Mouse (Mus musculus) ES-E14 (cell line): Measurements from ENCODE around the gene Fam198b. TPM values are rescaled to one million over a fixed set of nuclear protein-coding genes. Genes with fewer than 3 reads are reported as not detected.
"Not testable (repeated sequence)": the region's sequence is repeated elsewhere in the genome, so short reads cannot be mapped to it uniquely, and the experiment has no call there.

Source experiments
- DNase-seq: peaks from one replicate; pipeline ENCODE4 v3.0.0-alpha.2; 2013; ENCODE audit warnings: low read depth, low spot score
- H3K27ac ChIP-seq: 2 replicates; pipeline ENCODE4 v1.5.1; 2012; ENCODE audit warnings: low read depth, mild to moderate bottlenecking, low read length, moderate library complexity, mixed read lengths; ENCODE audit not compliant: poor library complexity, insufficient read depth, severe bottlenecking
- H3K36me3 ChIP-seq: 2 replicates; pipeline ENCODE4 v1.6.1; 2012; ENCODE audit warnings: mild to moderate bottlenecking, low read length, moderate library complexity, mixed read lengths; ENCODE audit not compliant: control insufficient read depth, poor library complexity, insufficient read depth, severe bottlenecking
- H3K4me1 ChIP-seq, 2 experiments: fragments of 150-350 bp in 1 of 2; sonication (generic) in 1 of 2; 2 replicates each; pipeline ENCODE4 v1.6.1; 2012; ENCODE audit warnings: low read length in 2 of 2, mild to moderate bottlenecking in 1 of 2, mixed read lengths in 1 of 2; ENCODE audit not compliant: control insufficient read depth in 2 of 2, insufficient read depth in 2 of 2, poor library complexity in 1 of 2
- H3K4me3 ChIP-seq, 2 experiments: fragments of 150-350 bp in 1 of 2; sonication (generic) in 1 of 2; 2 replicates each; pipeline ENCODE4 v1.5.1; 2012; ENCODE audit warnings: low read length in 2 of 2, low read depth in 1 of 2, mild to moderate bottlenecking in 1 of 2, mixed read lengths in 1 of 2; ENCODE audit not compliant: insufficient read depth in 1 of 2, poor library complexity in 1 of 2, severe bottlenecking in 1 of 2
- H3K9ac ChIP-seq: 2 replicates; pipeline ENCODE4 v1.6.1; 2012; ENCODE audit warnings: low read depth, mild to moderate bottlenecking, low read length, mixed read lengths; ENCODE audit not compliant: poor library complexity, insufficient read depth, severe bottlenecking
- H3K9me3 ChIP-seq: fragments of 150-350 bp; sonication (generic); 2 replicates; pipeline ENCODE4 v1.6.1; 2012; ENCODE audit warnings: low read depth, mild to moderate bottlenecking, low read length; ENCODE audit not compliant: control insufficient read depth, insufficient read depth
- CHD2 ChIP-seq: IDR thresholded peaks from 2 replicates; pipeline ENCODE4 v1.6.1; 2014; ENCODE audit warnings: mild to moderate bottlenecking, low read depth, low read length, inconsistent platforms
- HCFC1 ChIP-seq: IDR thresholded peaks from 2 replicates; pipeline ENCODE4 v1.6.1; 2012; ENCODE audit warnings: low read length, inconsistent platforms, borderline replicate concordance; ENCODE audit not compliant: insufficient read depth
- MAFK ChIP-seq: IDR thresholded peaks from 2 replicates; pipeline ENCODE4 v1.6.1; 2014; ENCODE audit warnings: mild to moderate bottlenecking, low read depth, low read length, inconsistent platforms; ENCODE audit not compliant: insufficient read depth
- ZC3H11A ChIP-seq: IDR thresholded peaks from 2 replicates; pipeline ENCODE4 v1.6.1; 2012; ENCODE audit warnings: low read depth, mild to moderate bottlenecking, inconsistent platforms, low read length, borderline replicate concordance
- ZNF384 ChIP-seq: IDR thresholded peaks from 2 replicates; pipeline ENCODE4 v1.6.1; 2012; ENCODE audit warnings: low read depth, low read length, inconsistent platforms
- in situ Hi-C, 2 experiments: fragments of 600-800 bp; cut with MboI; formaldehyde crosslinking; loops; one replicate each; pipeline ENCODE4 v1.15.1; 2025; ENCODE audit warnings: low sequenced_read_pairs in 2 of 2, inconsistent platforms in 1 of 2; ENCODE audit not compliant: unreplicated experiment in 2 of 2
- total RNA-seq: library from RNA; depleted of rRNA; stranded (reverse); fragments of 300-350 nt; gene quantifications from 2 replicates; pipeline ENCODE4 v1.2.3, GENCODE M21; 2012

Fam198b gene
- total RNA-seq, 1 experiment: 16.5 TPM

DNA sequence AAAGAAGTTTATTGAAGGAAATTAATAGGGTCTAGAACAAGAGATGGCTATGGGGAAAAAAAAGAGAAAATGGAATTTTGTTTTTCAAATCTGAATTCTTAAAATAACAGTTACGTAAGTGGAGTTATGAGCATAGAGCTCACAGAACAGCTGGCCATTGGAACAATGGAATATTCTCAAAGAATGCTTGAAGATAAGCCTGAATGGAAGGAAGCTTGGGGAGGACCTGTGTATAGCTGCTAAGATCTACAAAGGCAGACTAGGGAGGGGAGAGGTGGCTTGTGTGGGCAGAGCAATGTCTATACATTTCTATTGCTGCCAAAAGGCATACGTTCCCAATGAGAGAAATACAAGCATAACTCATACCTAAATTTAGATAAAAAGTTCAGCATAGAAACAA is 73.4 kb downstream of the Fam198b start:
- TF ChIP-seq HCFC1: no peak
- no peaks in the 10 kb centered on the region for H3K36me3 ChIP-seq
- H3K27ac ChIP-seq: no peak overlapping the region
- H3K9ac ChIP-seq: no peak overlapping the region
- no peaks in the 10 kb centered on the region for H3K9me3 ChIP-seq
- in situ Hi-C loops: no loop called here
- no peak overlapping the region for H3K4me3 ChIP-seq
- no peak for DNase-seq
- H3K4me1 ChIP-seq: no peaks in the 10 kb centered on the region

DNA sequence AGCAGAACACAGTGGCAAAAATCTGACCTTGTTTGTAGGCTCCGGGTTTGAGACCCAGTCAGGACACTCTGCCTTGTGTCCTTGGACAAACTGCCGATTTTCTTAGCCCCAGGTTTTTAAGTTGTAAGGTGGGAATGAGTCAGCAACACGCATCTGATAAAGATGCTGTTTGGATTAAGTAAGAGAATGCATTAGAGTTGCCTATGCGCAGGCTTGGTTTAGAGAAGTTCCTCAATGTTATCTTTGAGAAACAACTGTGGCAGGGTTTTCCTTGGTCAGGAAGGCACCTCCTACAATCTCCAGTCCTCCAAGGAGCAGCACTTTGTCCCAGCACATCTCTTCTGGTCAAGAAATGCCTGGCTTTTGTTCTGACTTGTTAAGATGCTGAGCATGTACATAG is 82.4 kb downstream of the Fam198b start:
- Histone ChIP-seq H3K4me3 (no peak overlapping the region), H3K4me1 (no peaks in the 10 kb centered on the region), H3K27ac (no peak overlapping the region), H3K9ac (no peak overlapping the region), H3K36me3 (no peaks in the 10 kb centered on the region), H3K9me3 (no peaks in the 10 kb centered on the region)
- no peak for TF ChIP-seq CHD2
- TF ChIP-seq HCFC1: no peak
- TF ChIP-seq MAFK: no peak
- no peak for TF ChIP-seq ZC3H11A
- TF ChIP-seq ZNF384: no peak
- DNase-seq: no peak
- in situ Hi-C loops: no loop called here

DNA sequence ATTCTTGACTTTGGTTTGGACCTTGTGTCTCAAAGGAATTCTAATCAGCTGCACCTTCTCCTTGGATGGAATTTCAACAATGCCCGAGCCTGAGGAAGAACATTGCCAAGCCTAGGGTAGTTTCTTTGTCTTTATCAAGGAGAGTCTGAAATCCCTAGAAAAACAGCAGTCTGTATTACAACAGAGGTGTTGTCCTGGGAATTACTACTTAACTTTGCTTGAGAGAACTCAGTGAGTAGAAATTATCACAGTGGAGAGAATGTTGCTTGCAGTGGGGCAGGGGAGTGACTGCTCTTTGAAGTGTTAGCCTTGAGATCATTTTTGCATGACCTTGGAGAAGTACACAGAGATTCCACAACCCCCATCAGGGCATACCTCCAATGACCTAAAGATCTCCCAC is 83.0 kb downstream of the Fam198b start:
- no peaks in the 10 kb centered on the region for H3K36me3 ChIP-seq
- H3K9ac ChIP-seq: no peak overlapping the region
- peak; percentile 16 for DNase-seq
- no peak overlapping the region for H3K27ac ChIP-seq
- TF ChIP-seq ZNF384 (no peak), CHD2 (no peak), HCFC1 (no peak), MAFK (no peak), ZC3H11A (no peak)
- H3K4me1 ChIP-seq: no peaks in the 10 kb centered on the region
- H3K9me3 ChIP-seq: no peaks in the 10 kb centered on the region
- H3K4me3 ChIP-seq: no peak overlapping the region
- in situ Hi-C loops: no loop called here

DNA sequence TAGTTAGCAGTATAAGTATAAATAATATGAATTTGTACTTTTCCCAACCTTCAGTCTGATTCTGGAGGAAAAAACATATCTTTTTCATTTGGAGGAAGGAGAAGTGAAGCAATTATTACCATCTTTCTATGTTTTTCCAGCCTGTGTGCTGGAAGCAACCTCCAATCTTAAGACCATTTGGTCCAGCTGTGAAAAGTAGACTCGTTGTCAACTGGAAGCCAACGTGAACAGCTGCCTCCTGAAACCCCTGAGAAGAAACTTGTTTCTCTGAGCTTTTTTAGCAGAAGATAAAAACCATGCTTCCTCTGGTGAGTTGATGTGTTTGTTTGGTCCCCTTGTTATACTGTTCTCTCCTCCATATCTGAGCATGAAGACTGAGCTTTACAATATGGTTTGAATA is 84.1 kb downstream of the Fam198b start:
- Histone ChIP-seq H3K36me3 (no peaks in the 10 kb centered on the region), H3K4me3 (no peak overlapping the region), H3K9ac (no peak overlapping the region), H3K27ac (no peak overlapping the region), H3K4me1 (no peaks in the 10 kb centered on the region), H3K9me3 (no peaks in the 10 kb centered on the region)
- TF ChIP-seq ZNF384: no peak
- TF ChIP-seq MAFK: no peak
- TF ChIP-seq ZC3H11A: no peak
- TF ChIP-seq CHD2: no peak
- no peak for TF ChIP-seq HCFC1
- in situ Hi-C loops: no loop called here
- DNase-seq: no peak

DNA sequence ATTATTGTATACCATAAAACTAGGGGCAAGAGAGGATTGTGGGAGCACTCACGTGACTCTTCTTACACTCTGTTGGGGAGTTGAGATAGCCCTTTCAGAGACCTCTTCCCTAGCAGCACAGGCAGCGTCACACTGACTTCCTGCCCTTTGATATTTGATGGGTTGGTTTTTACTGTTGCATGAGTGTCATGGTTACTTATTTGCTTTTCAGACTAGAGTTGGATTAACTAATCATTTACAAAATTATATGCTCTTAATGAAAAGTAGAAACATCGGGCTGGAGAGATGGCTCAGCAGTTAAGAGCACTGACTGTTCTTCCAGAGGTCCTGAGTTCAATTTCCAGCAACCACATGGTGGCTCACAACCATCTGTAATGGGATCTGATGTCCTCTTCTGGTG is 85.2 kb downstream of the Fam198b start:
- in situ Hi-C loops: not testable (repeated sequence)

More for the DNA sequence above, 85.2 kb downstream of the Fam198b start:
- not testable (repeated sequence) for H3K27ac ChIP-seq, DNase-seq, H3K9me3 ChIP-seq, H3K36me3 ChIP-seq, H3K4me3 ChIP-seq, H3K9ac ChIP-seq, H3K4me1 ChIP-seq
